Mouse (Mus musculus) myocyte (in vitro differentiated cells): ENCODE data around the gene Dus1l. TPM values are rescaled to one million over a fixed set of nuclear protein-coding genes. Genes with fewer than 3 reads are reported as not detected.
"Not testable (repeated sequence)": the region's sequence is repeated elsewhere in the genome, so short reads cannot be mapped to it uniquely, and the experiment has no call there.

Experiments
- H3K27me3 ChIP-seq: one replicate; pipeline ENCODE4 v1.6.1; 2011; ENCODE audit not compliant: control insufficient read depth, insufficient read depth, insufficient read length
- H3K36me3 ChIP-seq: one replicate; pipeline ENCODE4 v1.6.1; 2011; ENCODE audit not compliant: control insufficient read depth, insufficient read depth
- H3K4me2 ChIP-seq: one replicate; pipeline ENCODE4 v1.6.1; 2011; ENCODE audit warnings: low read depth, control low read depth
- H3K4me3 ChIP-seq: one replicate; pipeline ENCODE4 v1.5.1; 2011; ENCODE audit warnings: mild to moderate bottlenecking, control low read depth, moderate library complexity
- H3K79me2 ChIP-seq: one replicate; pipeline ENCODE4 v1.6.1; 2011; ENCODE audit not compliant: control insufficient read depth, insufficient read depth
- H3ac ChIP-seq: one replicate; pipeline ENCODE4 v1.6.1; 2011; ENCODE audit not compliant: control insufficient read depth, insufficient read length
- CEBPB ChIP-seq: IDR thresholded peaks from 2 replicates; pipeline ENCODE4 v1.6.1; 2011; ENCODE audit warnings: mild to moderate bottlenecking, moderate library complexity; ENCODE audit not compliant: poor library complexity, insufficient read depth, severe bottlenecking
- E2F4 ChIP-seq: IDR thresholded peaks from one replicate; pipeline ENCODE4 v1.6.1; 2011; ENCODE audit warnings: mild to moderate bottlenecking, control low read depth, moderate library complexity; ENCODE audit not compliant: insufficient read depth
- MYOD1 ChIP-seq, 3 experiments: IDR thresholded peaks; one replicate each; pipeline ENCODE4 v1.6.1; 2011; ENCODE audit warnings: control low read depth in 2 of 3, low read depth in 2 of 3, mild to moderate bottlenecking in 2 of 3, moderate library complexity in 1 of 3; ENCODE audit not compliant: insufficient read length in 2 of 3, control insufficient read depth in 1 of 3
- MYOG ChIP-seq, 3 experiments: IDR thresholded peaks; one replicate each; pipeline ENCODE4 v1.6.1; 2011; ENCODE audit warnings: control low read depth in 2 of 3, low read depth in 2 of 3, mild to moderate bottlenecking in 2 of 3; ENCODE audit not compliant: insufficient read length in 2 of 3, control insufficient read depth in 1 of 3, insufficient read depth in 1 of 3
- POLR2A ChIP-seq: IDR thresholded peaks from one replicate; pipeline ENCODE4 v1.6.1; 2011; ENCODE audit warnings: low read depth, mild to moderate bottlenecking, control low read depth, moderate library complexity; ENCODE audit not compliant: insufficient read length
- REST ChIP-seq: IDR thresholded peaks from one replicate; pipeline ENCODE4 v1.6.1; 2011; ENCODE audit warnings: mild to moderate bottlenecking, control low read depth, moderate library complexity; ENCODE audit not compliant: insufficient read depth, insufficient read length
- SRF ChIP-seq: IDR thresholded peaks from one replicate; pipeline ENCODE4 v1.6.1; 2011; ENCODE audit warnings: low read depth; ENCODE audit not compliant: control insufficient read depth, insufficient read length
- TCF12 ChIP-seq: IDR thresholded peaks from one replicate; pipeline ENCODE4 v1.6.1; 2011; ENCODE audit warnings: mild to moderate bottlenecking, control low read depth; ENCODE audit not compliant: poor library complexity, insufficient read depth, severe bottlenecking
- USF1 ChIP-seq: IDR thresholded peaks from one replicate; pipeline ENCODE4 v1.6.1; 2011; ENCODE audit warnings: low read depth, mild to moderate bottlenecking, control low read depth, moderate library complexity
- polyA plus RNA-seq: library from polyadenylated mRNA; unstranded; fragments of >200 nt; fragmentation: generic; extraction: Trizol; gene quantifications from one replicate; pipeline ENCODE4 v1.2.1, GENCODE M21; 2012; ENCODE audit warnings: missing spikeins

The Dus1l gene
- polyA plus RNA-seq, 1 experiment = 58.3 TPM

DNA sequence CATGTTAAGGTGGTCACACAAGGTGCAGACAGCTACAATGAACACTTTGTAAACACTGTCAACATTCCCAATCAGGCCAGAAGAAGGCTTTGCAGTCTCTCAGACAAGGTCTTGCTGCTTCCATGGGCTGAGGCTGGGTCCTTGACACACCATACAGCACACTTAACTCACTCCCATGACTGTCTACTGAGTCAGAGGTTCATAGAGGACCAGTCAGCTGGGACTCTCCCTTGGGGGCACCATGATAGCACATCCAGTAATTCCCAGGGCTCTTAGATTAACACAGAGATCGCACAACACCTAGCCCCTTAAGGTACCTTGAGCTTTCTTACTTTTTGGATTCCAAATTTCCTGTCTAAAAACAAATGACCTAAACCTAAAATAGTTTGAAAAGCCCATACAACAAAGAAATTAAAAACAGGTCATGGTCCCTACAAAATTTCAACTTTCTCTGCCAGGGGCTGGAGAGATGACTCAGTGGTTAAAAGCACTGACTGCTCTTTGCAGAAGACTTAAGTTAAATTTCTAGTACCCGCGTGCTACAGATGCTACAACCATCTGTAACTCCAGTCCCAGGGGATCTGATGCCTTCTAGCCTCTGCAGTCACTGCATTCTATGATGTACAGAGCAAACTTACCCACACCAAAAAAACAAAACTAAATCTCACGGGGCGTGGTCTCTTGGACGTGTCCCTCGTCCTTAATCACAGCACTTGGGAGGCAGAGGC lies 22.6 kb downstream of the Dus1l start:
- H3K4me2 ChIP-seq = no peak overlapping the region
- no peaks in the 10 kb centered on the region for H3K79me2 ChIP-seq
- no peaks in the 10 kb centered on the region for H3K36me3 ChIP-seq
- TF ChIP-seq USF1 (no peak), MYOG (IDR thresholded peaks at IDR 0.05; ENCODE audit: control insufficient read depth in 1 of 3, insufficient read depth in 1 of 3, insufficient read length in 2 of 3, low read depth in 2 of 3) (no peak), TCF12 (no peak)
- no peak overlapping the region for H3ac ChIP-seq
- no peaks in the 10 kb centered on the region for H3K27me3 ChIP-seq
- H3K4me3 ChIP-seq = no peak overlapping the region

DNA sequence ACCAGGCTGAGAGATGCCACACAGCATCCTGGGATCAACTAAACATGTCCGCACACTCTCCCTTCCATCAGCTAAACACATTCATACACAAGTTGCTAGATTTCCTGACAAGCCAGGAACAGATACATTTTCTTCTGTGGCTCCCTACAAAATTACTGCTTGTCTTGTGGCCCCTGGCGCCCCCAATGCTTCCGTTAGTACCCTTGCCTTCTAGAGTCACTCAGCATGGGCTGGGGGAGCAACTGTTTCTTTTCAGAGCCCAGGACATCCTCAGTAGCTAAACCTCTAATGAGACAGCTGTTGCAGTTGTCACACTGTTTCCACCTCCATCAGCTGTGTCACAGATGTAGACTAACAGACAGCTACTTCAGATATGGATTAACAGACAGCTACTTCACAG lies 23.5 kb downstream of the Dus1l start:
- Histone ChIP-seq H3K4me2 (no peak overlapping the region), H3K27me3 (no peaks in the 10 kb centered on the region), H3K4me3 (no peak overlapping the region)

DNA sequence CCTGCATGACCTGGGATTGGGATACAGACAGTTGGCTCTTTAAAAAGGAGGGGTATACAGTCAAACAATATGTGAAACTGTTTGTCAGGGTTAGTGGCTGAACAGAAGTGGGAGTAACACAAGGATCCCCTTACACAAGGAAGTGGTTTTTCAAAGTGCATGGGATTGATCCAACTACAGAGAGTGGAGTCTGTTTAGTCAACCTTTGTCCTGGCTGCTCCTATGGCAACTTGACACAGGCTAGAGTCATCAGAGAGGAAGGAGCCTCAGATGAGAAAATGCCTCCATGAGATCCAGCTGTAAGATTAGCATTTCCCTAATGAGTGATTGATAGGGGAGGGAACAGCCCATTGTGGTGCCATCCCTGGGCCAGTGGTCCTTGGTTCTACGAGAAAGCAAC lies 28.0 kb downstream of the Dus1l start:
- Histone ChIP-seq H3K4me3 (no peak overlapping the region), H3K27me3 (no peaks in the 10 kb centered on the region), H3K4me2 (no peak overlapping the region), H3K79me2 (no peaks in the 10 kb centered on the region), H3K36me3 (no peaks in the 10 kb centered on the region), H3ac (no peak overlapping the region)
- TF ChIP-seq MYOD1 (IDR thresholded peaks at IDR 0.05; ENCODE audit: control insufficient read depth in 1 of 3, insufficient read length in 2 of 3, low read depth in 2 of 3) = no peak
- TF ChIP-seq CEBPB = no peak
- no peak for TF ChIP-seq TCF12

More for the DNA sequence above, 23.5 kb downstream of the Dus1l start:
- TF ChIP-seq POLR2A (no peak), MYOG (IDR thresholded peaks at IDR 0.05; ENCODE audit: control insufficient read depth in 1 of 3, insufficient read depth in 1 of 3, insufficient read length in 2 of 3, low read depth in 2 of 3) (no peak), SRF (no peak), MYOD1 (IDR thresholded peaks at IDR 0.05; ENCODE audit: control insufficient read depth in 1 of 3, insufficient read length in 2 of 3, low read depth in 2 of 3) (no peak), E2F4 (no peak), REST (no peak), CEBPB (no peak)
- no peak overlapping the region for H3ac ChIP-seq
- H3K36me3 ChIP-seq = no peaks in the 10 kb centered on the region
- no peaks in the 10 kb centered on the region for H3K79me2 ChIP-seq

DNA sequence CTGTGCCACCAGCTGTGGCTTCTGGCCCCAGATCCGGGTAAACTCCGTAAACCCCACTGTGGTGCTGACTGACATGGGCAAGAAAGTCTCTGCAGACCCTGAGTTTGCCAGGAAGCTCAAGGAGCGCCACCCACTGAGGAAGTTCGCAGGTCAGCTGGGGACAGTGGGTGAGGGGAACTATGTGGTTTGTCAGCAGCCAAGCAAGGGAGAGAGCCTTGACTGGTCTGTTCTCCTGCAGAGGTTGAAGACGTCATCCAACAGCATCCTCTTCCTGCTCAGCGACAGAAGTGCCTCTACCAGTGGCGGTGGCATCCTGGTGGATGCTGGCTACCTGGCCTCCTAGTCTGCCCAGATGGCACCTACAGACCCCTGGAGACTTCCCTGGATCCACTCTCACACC lies 29.2 kb downstream of the Dus1l start:
- H3K4me2 ChIP-seq, H3K79me2 ChIP-seq, H3K36me3 ChIP-seq, H3K27me3 ChIP-seq, H3K4me3 ChIP-seq, H3ac ChIP-seq: not testable (repeated sequence)

DNA sequence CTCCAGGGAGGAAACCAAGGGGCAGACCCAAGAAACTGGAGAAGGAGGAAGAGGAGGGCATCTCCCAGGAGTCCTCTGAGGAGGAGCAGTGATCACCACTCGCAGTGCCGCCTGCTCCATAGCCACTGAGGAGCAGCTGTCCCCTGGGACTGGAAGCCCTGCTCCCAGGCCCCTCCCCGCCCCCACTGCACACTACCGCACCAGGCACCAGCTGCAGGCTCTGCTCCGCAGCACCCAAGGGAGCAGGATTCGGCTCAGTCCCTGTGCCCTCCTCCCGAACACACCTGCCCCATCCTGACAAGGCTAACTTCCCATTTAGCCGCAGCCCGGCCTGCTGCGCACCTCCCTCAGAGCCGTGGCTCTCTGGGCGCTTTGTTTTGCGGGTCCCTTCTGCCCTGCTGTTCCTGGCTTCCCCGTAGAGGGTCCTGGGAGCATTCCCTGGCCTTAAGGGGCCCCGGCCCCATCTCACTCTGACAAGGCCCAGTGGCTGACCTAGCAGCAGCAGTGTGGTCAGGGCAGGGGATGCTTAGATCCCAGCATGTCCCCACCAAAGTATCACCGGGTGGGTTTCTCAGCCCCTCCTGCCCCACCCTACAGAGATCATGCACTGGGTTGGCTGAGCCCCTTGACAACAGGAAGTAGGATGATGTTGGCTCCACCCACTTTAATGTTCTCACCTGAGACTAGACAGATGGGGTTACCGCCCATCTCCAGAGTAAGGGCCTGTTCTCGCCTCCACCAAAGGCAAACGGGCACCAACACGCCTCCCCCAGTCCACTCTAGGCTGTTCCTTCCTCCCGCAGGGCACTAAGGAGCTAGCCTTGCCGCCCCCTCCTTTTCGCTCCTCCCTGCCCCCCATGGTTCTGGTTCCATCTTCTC lies 32.8 kb downstream of the Dus1l start:
- not testable (repeated sequence) for H3K27me3 ChIP-seq, H3ac ChIP-seq, H3K4me3 ChIP-seq, H3K36me3 ChIP-seq, H3K79me2 ChIP-seq
- peak in 1 of 3 experiments; percentile 18 for TF ChIP-seq MYOG (IDR thresholded peaks at IDR 0.05; ENCODE audit: control insufficient read depth in 1 of 3, insufficient read depth in 1 of 3, insufficient read length in 2 of 3, low read depth in 2 of 3)
- H3K4me2 ChIP-seq = peak overlapping the region; percentile 42

DNA sequence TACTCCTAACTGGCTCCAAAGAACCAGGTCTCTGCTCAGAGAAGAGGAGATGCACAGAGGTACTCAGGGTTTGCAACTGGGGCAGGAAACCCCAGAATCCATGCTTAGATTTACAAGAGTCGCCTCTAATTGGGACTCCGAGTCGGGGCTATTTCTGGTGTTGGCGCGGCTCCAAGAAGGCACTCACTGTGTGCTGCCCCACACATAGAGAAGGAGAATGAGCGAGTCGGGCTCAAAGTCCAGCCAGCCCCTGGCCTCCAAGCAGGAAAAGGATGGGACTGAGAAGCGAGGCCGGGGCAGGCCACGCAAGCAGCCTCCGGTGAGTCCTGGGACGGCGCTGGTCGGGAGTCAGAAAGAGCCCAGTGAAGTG lies 33.5 kb downstream of the Dus1l start, which contains the start of gene Hmga1b:
Hmga1b (plus strand) TSS at position 123 of the 370 bp plus-strand sequence.
- H3K4me3 ChIP-seq = not testable (repeated sequence)

More for the DNA sequence above, 33.5 kb downstream of the Dus1l start, which contains the start of gene Hmga1b:
- H3K36me3 ChIP-seq, H3K79me2 ChIP-seq, H3K27me3 ChIP-seq, H3ac ChIP-seq: not testable (repeated sequence)
- H3K4me2 ChIP-seq = peak within 1 kb of the TSS; percentile 42
